Mouse (Mus musculus) stomach, embryonic 15.5 days (tissue): ENCODE data around the gene Glis2. TPM values are rescaled to one million over a fixed set of nuclear protein-coding genes. Genes with fewer than 3 reads are reported as not detected.

Source experiments
- ATAC-seq: fragments of 200-750 bp; cut with Nextera tagmentation; 2 replicates; pipeline ENCODE4 v1.8.0; 2017; ENCODE audit warnings: low read depth, moderate number of reproducible peaks, moderate TSS enrichment; ENCODE audit not compliant: insufficient read depth, low FRiP score
- H3K27ac ChIP-seq: fragments of 300-500 bp; sonication (generic); 2 replicates; pipeline ENCODE4 v1.5.1; 2015; ENCODE audit warnings: mild to moderate bottlenecking, inconsistent platforms
- H3K27me3 ChIP-seq: fragments of 300-500 bp; sonication (generic); replicated peaks from 2 replicates; pipeline ENCODE4 v1.6.1; 2015; ENCODE audit warnings: inconsistent platforms
- H3K36me3 ChIP-seq: fragments of 300-500 bp; sonication (generic); 2 replicates; pipeline ENCODE4 v1.6.1; 2015; ENCODE audit warnings: inconsistent platforms
- H3K4me1 ChIP-seq: fragments of 300-500 bp; sonication (generic); 2 replicates; pipeline ENCODE4 v1.6.1; 2015; ENCODE audit warnings: inconsistent platforms
- H3K4me2 ChIP-seq: fragments of 300-500 bp; sonication (generic); 2 replicates; pipeline ENCODE4 v1.6.1; 2015; ENCODE audit warnings: mild to moderate bottlenecking, inconsistent platforms
- H3K4me3 ChIP-seq: fragments of 300-500 bp; sonication (generic); replicated peaks from 2 replicates; pipeline ENCODE4 v1.5.1; 2015; ENCODE audit warnings: inconsistent platforms
- H3K9ac ChIP-seq: fragments of 300-500 bp; sonication (generic); 2 replicates; pipeline ENCODE4 v1.6.1; 2015; ENCODE audit warnings: inconsistent platforms
- H3K9me3 ChIP-seq: fragments of 300-500 bp; sonication (generic); 2 replicates; pipeline ENCODE4 v1.6.1; 2016; ENCODE audit warnings: inconsistent platforms
- WGBS: fragments of 180-500 bp; shearing (Covaris S2); methylation state at CpG from one replicate; pipeline ENCODE4 v1.1.7; 2015; 5-methylcytosine and 5-hydroxymethylcytosine counted together
- polyA plus RNA-seq: library from polyadenylated mRNA; unstranded; fragments of >200 nt; fragmentation: Nextera tagmentation; extraction: Ambion mirVana; gene quantifications from 2 replicates; pipeline ENCODE4 v1.2.1, GENCODE M21; 2015

The Glis2 gene
- polyA plus RNA-seq, result 27.9 and 30.6 TPM in 2 replicates

DNA sequence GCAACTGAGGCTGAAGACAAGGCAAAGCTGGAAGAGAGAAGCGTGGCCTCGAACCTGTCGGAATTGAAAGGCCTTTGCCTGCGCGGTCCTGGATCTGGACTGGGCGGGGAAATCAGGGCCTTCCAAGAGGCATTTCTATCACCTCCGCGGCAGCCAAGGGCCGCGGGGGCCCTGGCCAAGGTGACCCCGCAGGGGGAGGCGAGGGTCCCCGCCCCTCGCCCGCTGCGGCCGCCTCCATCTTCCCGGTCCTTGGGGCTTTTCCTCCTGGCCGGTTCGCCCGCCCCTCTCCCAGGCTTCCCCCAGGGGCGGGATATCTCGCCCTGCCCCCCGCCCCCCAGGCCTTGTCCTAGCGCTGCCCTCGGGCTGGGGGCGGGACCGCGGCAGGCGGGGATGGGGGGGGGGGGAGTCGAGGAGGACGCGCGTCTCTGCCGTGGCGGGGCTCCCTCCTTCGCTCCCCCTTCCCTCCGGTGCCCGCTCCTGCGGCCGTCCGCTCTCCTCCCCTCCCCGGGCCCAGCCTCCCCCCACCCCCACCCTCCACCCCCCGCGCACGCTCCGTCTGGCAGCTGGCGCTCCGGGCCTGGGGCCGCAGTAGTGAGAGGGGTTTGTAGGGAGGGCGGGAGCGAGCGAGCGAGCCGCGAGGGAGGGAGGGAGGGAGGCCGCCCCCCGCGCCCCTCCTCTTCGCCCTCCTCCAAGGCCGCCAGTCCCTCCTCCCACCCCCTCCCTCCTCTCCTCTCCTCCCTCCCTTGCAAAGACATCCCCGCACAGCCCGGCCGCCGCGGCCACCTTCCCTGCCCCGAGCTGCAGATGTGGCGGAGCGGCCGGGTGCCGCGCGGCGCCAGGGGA lies at the start of gene Glis2:
Gene Glis2, plus strand, starts transcription at position 743 of the 843 bp plus-strand sequence.
- H3K4me2 ChIP-seq, result peak within 1 kb of the TSS; percentile 92
- peaks cover 56% of the 10 kb centered on the region for H3K4me1 ChIP-seq
- no peaks in the 10 kb centered on the region for H3K27me3 ChIP-seq
- peak within 1 kb of the TSS; percentile 85 for H3K4me3 ChIP-seq
- peak within 1 kb of the TSS; percentile 87 for H3K9ac ChIP-seq
- H3K27ac ChIP-seq, result peak within 1 kb of the TSS; percentile 95
- ATAC-seq, result peak; percentile 85
- 0 out of 2 replicates have a peak, but pooled peaks cover 4% of the 10 kb centered on the region for H3K36me3 ChIP-seq
- WGBS, result under 1% methylated on average over 25 of the region's 74 CpGs
- H3K9me3 ChIP-seq, result no peaks in the 10 kb centered on the region

GRCm38 (mm10) chr16:4544845-4545244 lies 49.7 kb upstream of the Glis2 start:
- Histone ChIP-seq H3K27ac (no peak overlapping the region), H3K9ac (no peak overlapping the region), H3K4me1 (no peaks in the 10 kb centered on the region), H3K27me3 (no peaks in the 10 kb centered on the region), H3K4me3 (no peak overlapping the region), H3K4me2 (no peak overlapping the region), H3K9me3 (no peaks in the 10 kb centered on the region), H3K36me3 (peaks cover 22% of the 10 kb centered on the region; the same call in 1 of the 2 replicates)
- WGBS, result 72% methylated on average over 9 of the region's 9 CpGs
- no peak for ATAC-seq

GRCm38 (mm10) chr16:4546838-4547237 lies 47.7 kb upstream of the Glis2 start:
- 89% methylated on average over 8 of the region's 8 CpGs for WGBS

DNA sequence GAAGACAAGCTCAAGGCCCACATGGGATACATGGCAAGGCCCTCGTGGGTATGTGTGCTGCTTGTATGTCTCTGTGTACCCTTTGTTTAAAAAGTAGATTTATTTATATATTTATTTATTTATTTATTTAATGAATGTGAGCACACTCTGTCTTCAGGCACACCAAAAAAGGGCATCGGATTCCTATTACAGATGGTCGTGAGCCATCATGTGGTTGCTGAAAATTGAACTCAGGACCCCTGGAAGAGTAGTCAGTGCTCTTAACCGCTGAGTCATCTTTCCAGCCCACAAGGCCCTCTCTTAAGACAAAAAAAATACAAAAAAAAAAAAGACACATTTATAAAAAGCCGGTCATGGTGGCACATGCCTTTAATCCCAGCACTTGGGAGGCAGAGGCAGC lies 46.9 kb upstream of the Glis2 start:
- Histone ChIP-seq H3K4me2 (no peak overlapping the region), H3K27me3 (no peaks in the 10 kb centered on the region), H3K9me3 (no peaks in the 10 kb centered on the region), H3K4me3 (no peak overlapping the region), H3K4me1 (peaks cover 14% of the 10 kb centered on the region), H3K36me3 (peaks cover 27% of the 10 kb centered on the region; the same call in 1 of the 2 replicates), H3K27ac (no peak overlapping the region), H3K9ac (no peak overlapping the region)
- 89% methylated on average over 5 of the region's 5 CpGs for WGBS
- no peak for ATAC-seq

More at GRCm38 (mm10) chr16:4546838-4547237, 47.7 kb upstream of the Glis2 start:
- H3K27me3 ChIP-seq, result no peaks in the 10 kb centered on the region
- ATAC-seq, result no peak
- no peaks in the 10 kb centered on the region for H3K9me3 ChIP-seq
- no peak overlapping the region for H3K9ac ChIP-seq
- H3K27ac ChIP-seq, result no peak overlapping the region
- no peak overlapping the region for H3K4me2 ChIP-seq
- no peak overlapping the region for H3K4me3 ChIP-seq
- H3K36me3 ChIP-seq, result peaks cover 27% of the 10 kb centered on the region; the same call in 1 of the 2 replicates
- H3K4me1 ChIP-seq, result peaks cover 7% of the 10 kb centered on the region; the same call in 1 of the 2 replicates

DNA sequence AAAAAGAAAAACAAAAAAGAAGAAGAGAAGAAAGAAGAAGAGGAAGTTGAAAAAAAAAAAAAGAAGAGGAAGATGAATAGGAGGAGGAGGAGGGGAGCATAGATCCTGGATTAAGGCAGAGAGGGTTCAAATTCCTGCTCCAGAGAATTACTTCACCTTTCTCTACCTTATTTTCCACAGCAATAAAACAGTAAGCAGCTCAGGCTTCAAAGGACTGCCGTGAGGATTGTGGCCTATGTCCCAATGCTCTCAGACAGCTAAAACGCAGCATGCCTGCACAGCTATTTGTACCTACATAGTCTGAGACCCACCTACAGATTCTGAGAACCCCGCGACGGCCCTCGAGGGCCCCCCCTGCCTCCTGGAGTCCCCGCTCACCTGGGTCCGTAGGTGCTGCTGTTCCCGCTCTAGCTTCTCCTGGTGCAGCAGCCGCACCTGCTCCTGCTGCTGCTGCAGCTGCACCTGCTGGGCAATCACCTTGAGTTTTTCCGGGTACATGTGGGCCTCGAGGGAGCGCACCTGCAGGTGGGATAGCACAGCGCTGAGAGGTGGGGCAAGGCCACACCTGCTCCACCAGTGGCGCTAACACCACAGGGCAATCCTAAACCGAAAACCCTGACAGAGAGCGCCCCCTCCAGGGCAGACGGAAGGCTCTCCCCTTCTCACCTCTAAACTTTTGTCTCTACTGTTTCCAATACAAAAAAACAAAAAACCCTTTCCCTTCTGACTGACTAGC lies 45.4 kb upstream of the Glis2 start:
- H3K4me1 ChIP-seq, result peaks cover 30% of the 10 kb centered on the region
- ATAC-seq, result no peak
- H3K9ac ChIP-seq, result no peak overlapping the region
- no peaks in the 10 kb centered on the region for H3K27me3 ChIP-seq
- 87% methylated on average over 18 of the region's 18 CpGs for WGBS
- H3K4me3 ChIP-seq, result no peak overlapping the region
- no peaks in the 10 kb centered on the region for H3K9me3 ChIP-seq
- no peak overlapping the region for H3K4me2 ChIP-seq
- H3K27ac ChIP-seq, result peak overlapping the region; percentile 46; the same call in 1 of the 2 replicates
- H3K36me3 ChIP-seq, result peaks cover 27% of the 10 kb centered on the region; the same call in 1 of the 2 replicates

DNA sequence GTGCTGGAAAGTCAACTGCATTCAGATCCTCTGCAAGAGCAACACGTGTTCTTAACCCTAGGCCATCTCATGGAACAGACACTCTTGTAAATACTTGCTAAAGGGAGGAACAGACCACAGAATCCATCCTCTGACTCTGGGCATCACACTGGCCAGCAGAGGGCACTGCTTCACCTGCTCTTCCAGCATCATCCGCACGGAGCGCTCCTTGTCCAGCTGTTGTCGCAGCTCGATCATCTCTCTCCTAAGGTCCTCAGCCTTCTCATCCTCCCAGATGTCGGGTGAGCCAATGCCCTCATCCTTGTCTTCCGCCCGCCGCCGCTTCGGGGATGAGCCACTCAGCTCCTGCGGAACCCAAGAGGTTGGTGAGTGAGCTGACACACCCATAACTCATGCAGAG lies 43.5 kb upstream of the Glis2 start:
- Histone ChIP-seq H3K9ac (no peak overlapping the region), H3K4me3 (no peak overlapping the region), H3K27me3 (no peaks in the 10 kb centered on the region), H3K27ac (0 out of 2 replicates have a peak overlapping the region, but pooled peaks have one; percentile 83), H3K4me1 (peaks cover 45% of the 10 kb centered on the region), H3K4me2 (no peak overlapping the region), H3K9me3 (no peaks in the 10 kb centered on the region), H3K36me3 (peaks cover 20% of the 10 kb centered on the region; the same call in 1 of the 2 replicates)
- WGBS, result 39% methylated on average over 13 of the region's 13 CpGs
- peak; percentile 29; the same call in 1 of the 2 replicates for ATAC-seq

- H3K4me2 ChIP-seq, result no peak overlapping the region
- H3K4me1 ChIP-seq, result peaks cover 50% of the 10 kb centered on the region
- ATAC-seq, result no peak
- H3K27me3 ChIP-seq, result no peaks in the 10 kb centered on the region
- WGBS, result 89% methylated on average over 12 of the region's 12 CpGs
- no peaks in the 10 kb centered on the region for H3K9me3 ChIP-seq
- H3K4me3 ChIP-seq, result no peak overlapping the region
- peaks cover 18% of the 10 kb centered on the region; the same call in 1 of the 2 replicates for H3K36me3 ChIP-seq
- H3K9ac ChIP-seq, result no peak overlapping the region
- H3K27ac ChIP-seq, result 0 out of 2 replicates have a peak overlapping the region, but pooled peaks have one; percentile 83
Observed at GRCm38 (mm10) chr16:4551885-4552284, 42.6 kb upstream of the Glis2 start.

- peak; percentile 59; the same call in 1 of the 2 replicates for ATAC-seq
- Histone ChIP-seq H3K9me3 (no peaks in the 10 kb centered on the region), H3K4me2 (peak overlapping the region; percentile 21), H3K27ac (peak overlapping the region; percentile 83), H3K4me3 (no peak overlapping the region), H3K9ac (no peak overlapping the region), H3K4me1 (peaks cover 56% of the 10 kb centered on the region), H3K27me3 (no peaks in the 10 kb centered on the region), H3K36me3 (0 out of 2 replicates have a peak, but pooled peaks cover 15% of the 10 kb centered on the region)
- 20% methylated on average over 6 of the region's 6 CpGs for WGBS
Observed at GRCm38 (mm10) chr16:4552829-4553550, 41.5 kb upstream of the Glis2 start.

GRCm38 (mm10) chr16:4555555-4555954 lies 39.0 kb upstream of the Glis2 start:
- H3K9me3 ChIP-seq, result no peaks in the 10 kb centered on the region
- H3K27me3 ChIP-seq, result no peaks in the 10 kb centered on the region
- H3K4me1 ChIP-seq, result peaks cover 60% of the 10 kb centered on the region
- no peak overlapping the region for H3K27ac ChIP-seq
- 88% methylated on average over 1 of the region's 1 CpGs for WGBS
- ATAC-seq, result no peak
- H3K4me3 ChIP-seq, result no peak overlapping the region
- H3K36me3 ChIP-seq, result 0 out of 2 replicates have a peak, but pooled peaks cover 5% of the 10 kb centered on the region
- H3K4me2 ChIP-seq, result no peak overlapping the region
- H3K9ac ChIP-seq, result no peak overlapping the region

DNA sequence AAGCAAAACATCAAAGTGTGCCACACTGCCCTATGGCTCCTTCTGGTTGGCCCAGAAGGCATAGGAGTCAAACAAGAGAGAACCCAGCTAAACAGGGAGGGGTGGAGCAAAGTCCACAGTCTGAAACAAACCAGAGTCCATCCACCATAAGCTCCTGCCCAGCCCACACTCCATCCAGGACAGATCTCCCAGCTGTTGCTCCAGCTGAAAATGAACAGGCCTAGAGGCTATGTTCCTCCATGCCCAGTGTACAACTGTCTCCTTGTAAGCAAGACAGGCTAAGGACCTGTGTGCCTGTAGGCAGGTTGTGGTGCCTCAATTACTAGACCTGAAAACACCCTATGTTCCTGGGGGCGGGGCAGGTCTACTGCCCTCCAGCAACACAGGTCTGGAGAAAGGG lies 37.4 kb upstream of the Glis2 start:
- Histone ChIP-seq H3K4me2 (peak overlapping the region; percentile 93), H3K9me3 (no peaks in the 10 kb centered on the region), H3K9ac (peak overlapping the region; percentile 60; the same call in 1 of the 2 replicates), H3K27ac (peak overlapping the region; percentile 96), H3K4me1 (peaks cover 56% of the 10 kb centered on the region), H3K27me3 (no peaks in the 10 kb centered on the region), H3K36me3 (no peaks in the 10 kb centered on the region), H3K4me3 (peak overlapping the region; percentile 88)
- 0 out of 2 replicates have a peak, but pooled peaks have one; percentile 9 for ATAC-seq
- WGBS, result 71% methylated on average over 1 of the region's 1 CpGs

DNA sequence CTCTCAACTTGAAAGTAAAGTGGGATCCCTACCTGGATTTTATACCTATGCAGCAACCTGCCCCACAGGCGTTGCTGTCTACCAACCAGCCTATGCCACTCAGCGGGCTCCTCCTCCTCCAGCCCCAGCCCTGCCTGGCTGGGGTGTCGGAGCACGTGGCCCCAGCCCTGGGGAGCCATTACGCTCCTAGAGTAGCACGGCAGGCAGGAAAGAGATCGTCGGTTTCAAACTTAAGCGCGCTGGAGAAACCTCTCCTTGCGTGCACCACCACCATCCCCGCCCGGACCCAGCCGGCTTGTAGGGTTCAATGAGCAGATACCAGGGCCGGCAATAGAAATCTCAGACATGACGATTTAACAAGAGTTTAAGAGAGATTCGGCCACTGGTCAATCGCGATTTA lies 36.6 kb upstream of the Glis2 start:
- Histone ChIP-seq H3K4me2 (peak overlapping the region; percentile 93), H3K9ac (peak overlapping the region; percentile 60), H3K27me3 (no peaks in the 10 kb centered on the region), H3K4me1 (peaks cover 47% of the 10 kb centered on the region), H3K9me3 (no peaks in the 10 kb centered on the region), H3K27ac (peak overlapping the region; percentile 96), H3K4me3 (peak overlapping the region; percentile 88), H3K36me3 (no peaks in the 10 kb centered on the region)
- ATAC-seq, result peak; percentile 67
- WGBS, result under 1% methylated on average over 19 of the region's 19 CpGs
